Mouse (Mus musculus) G1E-ER4 (cell line): ENCODE results near the gene Rpl12. TPM values are rescaled to one million over a fixed set of nuclear protein-coding genes. Genes with fewer than 3 reads are reported as not detected.

Experiments
- GATA1 ChIP-seq: IDR thresholded peaks from one replicate; pipeline ENCODE4 v1.8.0; 2012; ENCODE audit warnings: low read length, inconsistent platforms
- polyA plus RNA-seq: library from polyadenylated mRNA; stranded (reverse); fragments of >175 nt; gene quantifications from 2 replicates; pipeline ENCODE4 v1.2.3, GENCODE M21; 2012

The Rpl12 gene
- polyA plus RNA-seq, result 2,198 and 2,455 TPM in 2 replicates

DNA sequence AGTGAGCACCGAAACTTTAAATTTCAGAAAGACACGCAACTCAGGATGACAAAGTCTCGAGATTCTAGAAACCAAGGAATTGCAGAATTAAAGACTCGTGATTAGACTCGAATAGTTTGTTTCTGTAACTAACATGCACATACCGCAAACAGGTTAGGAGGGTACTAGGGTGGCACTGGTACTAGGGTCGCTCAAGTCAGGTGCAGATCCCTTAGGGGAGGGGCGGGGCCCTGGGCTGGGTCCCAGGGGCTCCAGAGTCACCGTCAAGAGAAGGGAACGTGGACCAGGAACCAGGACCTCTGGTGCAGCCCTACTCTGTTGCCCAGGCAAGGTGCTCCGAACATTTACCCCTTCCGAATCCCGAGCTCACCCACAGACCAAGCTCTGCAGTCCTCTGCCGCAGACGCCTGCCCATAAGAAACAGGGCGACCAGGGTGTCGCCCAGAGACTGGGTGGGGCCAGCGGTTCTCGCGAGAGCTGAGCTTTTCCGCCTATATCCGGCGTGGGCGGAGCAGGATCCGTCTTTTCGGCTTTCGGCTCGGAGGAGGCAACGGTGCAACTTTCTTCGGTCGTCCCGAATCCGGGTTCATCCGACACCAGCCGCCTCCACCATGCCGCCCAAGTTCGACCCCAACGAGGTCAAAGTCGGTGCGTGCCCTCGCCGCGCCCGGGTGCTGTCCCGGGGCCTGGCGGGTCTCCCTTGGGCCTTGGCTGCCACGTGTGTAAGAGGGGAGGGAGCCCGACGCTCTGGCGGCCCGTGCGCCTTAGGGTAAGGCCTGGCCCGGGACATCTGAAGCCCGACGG lies at the start of gene Rpl12, which contains the start of gene Lrsam1:
Rpl12 (plus strand) TSS at position 368 of the 804 bp plus-strand sequence.
Lrsam1 (minus strand) TSS at position 423 of the 804 bp plus-strand sequence.
- TF ChIP-seq GATA1, result no peak

DNA sequence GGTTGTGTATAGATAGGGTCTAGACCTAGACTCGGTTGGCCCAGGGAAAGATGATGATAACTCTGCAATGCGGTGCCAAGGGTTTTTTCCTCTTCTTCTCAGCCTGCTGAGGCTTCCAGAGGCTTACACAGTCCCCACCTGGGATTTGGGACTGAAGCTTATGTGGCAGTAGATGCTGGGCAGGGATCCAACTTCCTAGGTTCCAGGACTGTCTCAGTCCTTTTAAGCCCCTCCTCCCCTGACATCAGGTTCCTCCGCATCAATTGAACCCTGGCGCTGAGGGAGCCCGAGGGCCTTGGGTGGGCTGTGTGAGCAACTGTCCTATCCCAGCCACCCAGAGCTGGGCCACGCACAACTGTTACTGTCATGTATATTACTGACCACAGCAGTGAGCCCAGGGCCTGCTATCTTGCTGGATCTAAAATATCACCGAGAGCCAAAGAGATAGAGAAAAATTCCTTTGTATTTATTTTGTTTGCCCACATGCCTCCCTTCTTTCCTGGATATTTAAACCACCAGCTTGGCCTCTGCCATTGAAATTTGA lies 49.6 kb upstream of the Rpl12 start:
- no peak for TF ChIP-seq GATA1

DNA sequence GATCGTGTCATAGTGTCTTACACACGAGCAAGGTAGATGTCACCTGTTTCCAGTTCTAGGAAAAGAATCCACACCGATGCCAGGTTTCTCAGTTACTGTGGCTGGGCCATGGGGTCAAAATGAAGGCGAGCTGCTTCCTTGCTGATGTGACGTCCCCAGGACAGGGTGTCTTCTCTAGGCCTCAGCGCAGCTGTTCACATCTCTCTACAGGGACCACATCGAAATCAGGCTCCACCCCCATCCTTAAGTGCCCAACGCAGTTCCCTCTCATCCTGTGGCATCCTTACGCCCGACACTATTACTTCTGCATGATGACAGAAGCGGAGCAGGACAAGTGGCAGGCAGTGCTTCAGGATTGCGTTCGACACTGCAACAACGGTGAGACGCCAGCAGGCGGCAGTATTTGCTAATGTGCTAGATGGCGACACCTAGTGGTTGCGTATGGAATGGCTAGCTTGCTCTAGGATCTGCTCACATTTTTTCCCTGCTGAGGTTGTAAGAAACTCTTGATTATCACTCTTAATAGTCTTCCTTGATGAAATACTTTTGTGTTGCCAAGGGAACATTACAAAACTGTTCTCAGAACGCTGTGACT lies 49.1 kb upstream of the Rpl12 start:
- no peak for TF ChIP-seq GATA1

DNA sequence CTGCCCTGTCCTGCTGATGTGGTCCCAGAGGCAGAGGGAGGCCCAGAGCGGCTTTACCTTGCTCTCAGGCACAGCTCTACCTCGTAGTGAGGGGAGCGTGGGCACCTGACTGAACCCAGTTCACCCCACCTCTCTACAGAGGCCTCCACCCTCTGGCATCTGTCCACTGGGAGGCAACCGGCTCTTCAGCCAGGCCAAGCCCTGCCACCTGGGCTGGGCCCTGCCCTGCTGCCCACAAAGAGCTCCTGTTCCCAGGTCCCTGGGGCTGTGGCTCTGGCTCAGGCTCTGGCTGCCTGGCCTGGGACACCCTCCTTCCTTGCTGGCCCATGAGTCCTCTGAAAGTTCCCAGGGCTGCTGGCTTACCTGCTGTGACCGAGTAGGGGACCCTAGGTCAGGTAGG lies 47.0 kb upstream of the Rpl12 start:
- TF ChIP-seq GATA1, result no peak

DNA sequence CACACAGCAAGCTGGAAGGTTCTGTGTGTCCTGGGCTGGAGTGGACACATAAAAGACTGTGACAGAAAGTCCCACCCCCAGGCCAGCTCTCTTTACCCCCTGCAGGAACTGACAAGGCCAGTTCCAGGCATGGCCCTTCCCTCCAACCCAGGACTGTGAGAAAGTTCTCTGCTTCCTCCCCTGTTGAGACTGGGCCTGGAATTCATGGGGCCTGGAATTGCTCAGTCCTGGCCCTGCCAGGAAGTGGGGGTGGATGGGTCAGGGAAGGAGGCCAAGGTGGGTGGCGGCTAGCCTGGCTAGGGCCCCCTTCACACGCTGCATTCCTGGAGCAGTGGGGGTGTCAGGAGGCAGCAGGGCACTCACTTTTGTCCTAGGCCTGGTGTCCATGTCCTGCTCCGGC lies 46.5 kb upstream of the Rpl12 start:
- no peak for TF ChIP-seq GATA1

DNA sequence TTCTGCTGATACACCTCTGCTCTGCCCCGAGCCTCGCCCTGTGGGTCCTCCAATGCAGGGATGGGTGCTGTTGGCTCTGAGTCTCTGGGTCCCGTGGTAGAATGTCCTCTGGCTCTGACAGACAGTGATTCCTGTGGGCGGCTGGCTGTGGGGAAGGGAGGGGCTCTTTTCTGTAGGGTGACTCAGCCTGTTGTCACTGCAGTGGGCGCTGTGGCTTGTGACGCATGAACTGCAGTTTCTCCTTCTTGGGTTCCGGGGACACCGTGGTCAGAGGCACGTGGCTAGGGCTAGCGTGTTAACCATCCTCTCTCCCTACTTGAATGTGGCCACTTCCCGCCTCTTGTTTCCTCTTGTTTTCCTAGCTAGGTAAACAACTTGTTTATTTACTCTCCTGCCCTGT lies 43.8 kb upstream of the Rpl12 start:
- no peak for TF ChIP-seq GATA1

DNA sequence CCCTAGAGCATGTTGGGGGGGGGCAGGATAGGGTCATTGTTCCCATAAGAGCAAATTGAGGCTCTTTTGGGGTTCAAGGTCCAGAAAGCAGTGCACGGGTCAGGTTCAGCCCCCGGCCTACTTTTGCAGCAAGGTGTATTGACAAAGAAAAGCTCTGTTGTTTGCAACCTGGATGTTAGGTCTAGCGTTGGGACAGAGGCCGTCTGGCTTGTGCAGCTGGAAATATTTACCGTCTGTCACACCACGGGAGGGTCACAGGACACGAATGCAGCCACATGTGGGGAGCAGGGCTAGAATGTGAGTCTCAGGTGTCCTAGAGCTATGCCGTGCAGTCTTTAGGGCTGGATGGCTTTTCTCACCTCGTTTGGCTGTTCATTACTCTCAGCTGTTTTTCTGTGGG lies 43.0 kb upstream of the Rpl12 start:
- no peak for TF ChIP-seq GATA1

DNA sequence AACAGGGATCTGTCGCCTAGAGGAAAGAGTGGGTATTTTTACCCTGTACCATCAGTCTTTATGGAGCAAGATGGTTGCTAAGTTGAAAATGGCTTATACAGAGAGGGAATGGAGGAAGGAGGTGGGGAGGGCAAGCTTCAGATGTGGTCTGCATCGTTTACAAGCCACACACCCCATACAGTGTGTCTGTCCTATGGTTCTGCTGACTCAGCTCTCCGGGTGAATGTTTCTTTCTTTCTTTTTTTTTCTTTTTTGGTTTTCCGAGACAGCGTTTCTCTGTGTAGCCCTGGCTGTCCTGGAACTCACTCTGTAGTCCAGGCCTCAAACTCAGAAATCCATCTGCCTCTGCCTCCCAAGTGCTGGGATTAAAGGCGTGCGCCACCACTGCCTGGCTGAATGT lies 40.1 kb upstream of the Rpl12 start:
- no peak for TF ChIP-seq GATA1

DNA sequence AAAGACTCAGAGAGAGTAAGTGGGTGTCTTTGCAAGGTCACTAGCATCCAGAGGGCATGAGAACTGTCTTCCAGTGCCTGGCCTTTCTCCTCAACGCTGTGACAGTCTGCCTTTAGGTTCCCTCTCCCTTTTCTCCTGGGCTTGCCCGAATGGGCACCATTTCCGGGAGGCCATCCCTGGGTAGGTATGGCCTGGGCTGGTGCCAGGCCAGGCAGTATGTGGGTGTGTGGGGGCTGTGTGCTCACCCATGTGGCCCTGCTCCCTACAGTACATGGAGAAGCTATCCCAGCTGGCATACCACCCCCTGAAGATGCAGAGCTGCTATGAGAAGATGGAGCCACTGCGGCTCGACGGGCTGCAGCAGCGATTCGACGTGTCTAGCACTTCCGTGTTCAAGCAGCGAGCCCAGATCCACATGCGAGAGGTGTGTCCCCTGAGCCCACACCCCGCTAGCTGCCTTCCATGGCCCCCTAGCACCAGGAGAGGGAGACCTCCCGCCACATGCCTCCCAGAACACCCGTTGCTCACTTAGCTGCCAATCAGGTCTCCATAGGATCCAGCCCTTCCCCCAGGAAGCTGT lies 39.5 kb upstream of the Rpl12 start:
- no peak for TF ChIP-seq GATA1

DNA sequence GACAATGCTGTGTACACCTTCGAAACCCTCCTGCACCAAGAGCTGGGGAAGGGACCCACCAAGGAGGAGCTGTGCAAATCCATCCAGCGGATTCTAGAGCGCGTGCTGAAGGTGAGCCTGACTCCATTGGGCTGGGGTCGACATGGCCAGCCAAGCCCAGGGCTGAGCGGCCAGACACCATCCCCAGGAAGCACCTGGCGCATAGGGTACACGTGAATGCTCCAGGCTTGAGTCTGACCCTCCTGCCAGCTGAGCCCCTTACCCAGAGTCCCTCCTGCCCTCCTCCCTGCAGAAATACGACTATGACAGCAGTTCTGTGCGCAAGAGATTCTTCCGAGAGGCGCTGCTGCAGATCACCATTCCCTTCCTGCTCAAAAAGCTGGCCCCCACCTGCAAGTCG lies 38.8 kb upstream of the Rpl12 start:
- TF ChIP-seq GATA1, result no peak

DNA sequence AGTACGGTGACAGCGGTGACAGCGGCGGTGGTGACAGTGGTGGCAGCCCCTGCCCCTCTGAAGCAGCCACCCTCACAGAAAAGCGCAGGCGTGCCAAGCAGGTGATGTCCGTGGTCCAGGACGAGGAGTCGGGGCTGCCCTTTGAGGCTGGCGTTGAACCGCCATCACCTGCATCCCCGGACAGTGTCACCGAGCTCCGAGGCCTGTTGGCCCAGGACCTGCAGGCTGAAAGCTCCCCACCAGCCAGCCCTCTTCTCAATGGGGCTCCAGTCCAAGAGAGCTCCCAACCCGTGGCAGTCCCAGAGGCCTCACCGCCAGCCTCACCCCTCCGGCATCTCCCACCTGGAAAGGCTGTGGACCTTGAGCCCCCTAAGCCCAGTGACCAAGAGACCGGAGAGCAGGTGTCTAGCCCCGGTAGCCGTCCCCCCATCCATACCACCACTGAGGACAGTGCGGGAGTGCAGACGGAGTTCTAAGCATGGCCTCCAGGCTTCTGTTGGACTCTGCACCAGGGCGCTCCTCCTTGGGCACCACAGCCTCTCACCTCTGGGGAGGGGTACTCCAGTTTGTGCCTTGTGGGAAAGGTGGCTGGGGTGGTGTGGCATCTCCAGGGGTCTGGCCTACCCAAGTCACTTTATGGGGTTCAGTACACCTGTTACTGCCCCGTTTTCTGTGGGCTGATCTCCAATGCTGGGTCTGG lies 37.7 kb upstream of the Rpl12 start:
- TF ChIP-seq GATA1, result no peak

DNA sequence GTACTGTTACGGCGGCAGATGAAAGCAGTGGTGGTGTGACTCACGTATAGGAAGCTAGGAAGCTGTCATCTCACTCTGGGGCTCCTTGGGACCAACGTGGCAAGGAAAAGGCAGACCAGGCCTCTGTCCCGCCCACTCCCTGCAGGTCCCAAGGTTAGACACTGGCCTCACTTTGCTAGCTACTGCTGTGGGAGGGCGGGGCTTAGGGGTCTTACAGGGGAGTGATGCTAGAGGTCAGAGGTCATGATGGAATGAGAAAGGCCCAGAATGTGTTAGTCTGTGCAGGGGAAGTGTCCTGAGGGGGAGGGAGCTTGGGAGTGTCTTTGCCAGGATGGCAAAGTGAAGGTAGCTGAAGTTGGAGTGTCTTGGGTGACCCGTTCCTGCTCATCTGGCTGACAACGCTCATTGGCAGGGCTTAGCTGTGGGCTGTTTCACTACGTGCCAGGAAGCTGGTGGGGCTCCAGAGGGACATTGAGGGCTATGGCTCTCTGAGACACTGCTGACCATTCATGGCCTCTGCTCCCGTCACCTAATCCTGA lies 37.0 kb upstream of the Rpl12 start:
- TF ChIP-seq GATA1, result no peak

DNA sequence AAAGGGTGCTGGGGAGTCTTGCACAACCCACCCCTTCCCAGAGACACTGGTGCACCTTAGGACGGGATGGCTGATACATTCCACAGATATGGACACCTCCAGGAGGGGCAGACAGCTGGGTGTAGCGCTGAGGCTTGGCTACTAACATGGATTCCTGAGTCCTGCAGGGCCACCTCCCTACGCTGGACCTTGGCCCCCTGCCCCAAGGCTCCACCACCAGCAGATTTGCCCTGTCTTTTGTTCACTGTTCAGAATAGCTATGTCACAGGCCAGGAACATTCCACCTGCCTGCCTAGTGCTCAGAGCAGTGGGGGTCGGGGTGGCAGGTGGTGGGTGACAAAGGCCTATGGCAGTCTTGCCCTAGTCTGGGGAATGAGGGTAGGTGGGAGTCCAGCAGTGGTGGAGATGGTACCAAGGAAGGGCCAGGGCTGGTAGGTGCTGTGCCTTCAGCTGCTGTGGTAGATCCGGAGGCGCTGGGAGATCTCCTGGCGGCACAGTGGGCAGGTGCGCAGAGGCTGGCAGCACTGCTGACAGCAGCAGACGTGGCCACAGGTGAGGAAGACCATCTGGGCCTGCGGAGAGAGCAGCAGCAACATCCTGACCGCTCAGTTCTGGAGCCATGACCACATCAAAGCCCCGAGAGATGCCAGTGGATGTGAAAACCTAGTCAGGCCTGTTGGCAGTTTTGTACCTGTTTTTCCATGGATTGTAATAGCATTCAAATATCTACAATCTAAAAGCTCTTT lies 34.9 kb upstream of the Rpl12 start:
- no peak for TF ChIP-seq GATA1

DNA sequence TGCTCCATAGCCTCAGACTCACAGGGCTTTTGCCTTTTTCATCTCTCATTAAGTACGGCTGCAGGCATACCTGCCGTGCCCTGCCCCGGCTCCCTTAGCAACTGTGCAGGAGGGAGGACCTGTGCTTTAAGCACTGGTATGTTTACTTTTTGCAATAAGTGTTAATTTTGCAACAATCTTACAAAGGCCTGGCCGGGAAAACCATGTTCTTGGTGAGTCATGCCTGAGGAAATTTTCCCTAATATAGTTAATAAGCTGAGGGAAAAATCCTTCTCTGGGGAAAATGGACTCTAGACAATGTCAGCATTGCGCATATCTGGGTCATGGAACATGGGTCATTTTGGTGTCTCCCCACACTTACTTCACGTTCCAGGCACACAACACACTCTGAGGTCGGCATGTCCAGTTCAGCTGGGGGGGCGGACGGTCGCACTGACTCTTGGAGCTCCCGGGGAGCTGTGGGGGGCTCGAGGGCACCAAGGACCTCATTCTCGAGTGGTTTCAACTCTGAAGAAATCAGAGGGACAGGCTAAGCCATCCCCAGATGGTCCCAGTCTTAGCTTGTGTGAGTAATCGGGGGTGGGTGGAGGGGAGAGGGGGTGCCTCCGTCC lies 33.6 kb upstream of the Rpl12 start:
- no peak for TF ChIP-seq GATA1
